Mouse (Mus musculus) lung, embryonic 16.5 days (tissue): Measurements from ENCODE around the gene Gm15319. TPM values are rescaled to one million over a fixed set of nuclear protein-coding genes. Genes with fewer than 3 reads are reported as not detected.
"Not testable (repeated sequence)": the region's sequence is repeated elsewhere in the genome, so short reads cannot be mapped to it uniquely, and the experiment has no call there.

Experiments used
- ATAC-seq: fragments of 200-750 bp; cut with Nextera tagmentation; 2 replicates; pipeline ENCODE4 v1.8.0; 2017; ENCODE audit warnings: low read depth, mild to moderate bottlenecking, moderate library complexity
- H3K27ac ChIP-seq: fragments of 300-500 bp; sonication (generic); 2 replicates; pipeline ENCODE4 v1.5.1; 2014; ENCODE audit warnings: mild to moderate bottlenecking, control low read depth, low read length
- H3K27me3 ChIP-seq: fragments of 300-500 bp; sonication (generic); 2 replicates; pipeline ENCODE4 v1.6.1; 2014; ENCODE audit warnings: low read depth, low read length, mixed read lengths; ENCODE audit not compliant: control insufficient read depth, insufficient read depth
- H3K36me3 ChIP-seq: fragments of 300-500 bp; sonication (generic); 2 replicates; pipeline ENCODE4 v1.6.1; 2014; ENCODE audit warnings: low read length; ENCODE audit not compliant: control insufficient read depth, insufficient read depth
- H3K4me1 ChIP-seq: fragments of 300-500 bp; sonication (generic); replicated peaks from 2 replicates; pipeline ENCODE4 v1.6.1; 2014; ENCODE audit warnings: low read length, mixed read lengths; ENCODE audit not compliant: control insufficient read depth, insufficient read depth
- H3K4me2 ChIP-seq: fragments of 300-500 bp; sonication (generic); 2 replicates; pipeline ENCODE4 v1.6.1; 2014; ENCODE audit warnings: low read depth, low read length, control low read depth
- H3K4me3 ChIP-seq: fragments of 300-500 bp; sonication (generic); 2 replicates; pipeline ENCODE4 v1.5.1; 2014; ENCODE audit warnings: mild to moderate bottlenecking, low read length, control low read depth
- H3K9ac ChIP-seq: fragments of 300-500 bp; sonication (generic); 2 replicates; pipeline ENCODE4 v1.6.1; 2014; ENCODE audit warnings: low read length, control low read depth
- H3K9me3 ChIP-seq: fragments of 300-500 bp; sonication (generic); 2 replicates; pipeline ENCODE4 v1.6.1; 2016; ENCODE audit warnings: low read length; ENCODE audit not compliant: control insufficient read depth
- WGBS: fragments of 180-500 bp; shearing (Covaris S2); extraction: QIAGEN DNeasy Blood & Tissue Kit; methylation state at CpG from one replicate; pipeline ENCODE4 v1.1.7; 2014; 5-methylcytosine and 5-hydroxymethylcytosine counted together
- polyA plus RNA-seq: library from polyadenylated mRNA; unstranded; fragments of >200 nt; fragmentation: Nextera tagmentation; extraction: Ambion mirVana; gene quantifications from 2 replicates; pipeline ENCODE4 v1.2.1, GENCODE M21; 2015

Gm15319 gene
- polyA plus RNA-seq, 1 experiment from 2014 or later: not detected

GRCm38 (mm10) chr8:20381637-20382036 is 18.6 kb upstream of the Gm15319 start:
- H3K9ac ChIP-seq, H3K4me1 ChIP-seq, H3K4me2 ChIP-seq, H3K9me3 ChIP-seq, H3K27ac ChIP-seq, H3K36me3 ChIP-seq, H3K27me3 ChIP-seq, ATAC-seq, H3K4me3 ChIP-seq: not testable (repeated sequence)
- 88% methylated on average over 2 of the region's 3 CpGs for WGBS

- WGBS: no CpG with 5 or more reads among the region's 5 CpGs
- not testable (repeated sequence) for H3K4me2 ChIP-seq, H3K27ac ChIP-seq, H3K4me1 ChIP-seq, H3K9me3 ChIP-seq, H3K9ac ChIP-seq, H3K36me3 ChIP-seq, ATAC-seq, H3K27me3 ChIP-seq, H3K4me3 ChIP-seq
Observed at GRCm38 (mm10) chr8:20381239-20381620, 18.2 kb upstream of the Gm15319 start.

- ATAC-seq: peak; percentile 82
- not testable (repeated sequence) for H3K4me1 ChIP-seq, H3K4me2 ChIP-seq, H3K27me3 ChIP-seq, H3K4me3 ChIP-seq, H3K27ac ChIP-seq, H3K9ac ChIP-seq, H3K36me3 ChIP-seq, H3K9me3 ChIP-seq
- 75% methylated on average over 6 of the region's 7 CpGs for WGBS
Observed at GRCm38 (mm10) chr8:20380590-20381238, 17.7 kb upstream of the Gm15319 start.

GRCm38 (mm10) chr8:20379650-20380436 is 16.8 kb upstream of the Gm15319 start:
- not testable (repeated sequence) for H3K4me2 ChIP-seq, H3K4me1 ChIP-seq, H3K9me3 ChIP-seq, H3K27me3 ChIP-seq, H3K36me3 ChIP-seq, H3K27ac ChIP-seq, H3K4me3 ChIP-seq, H3K9ac ChIP-seq
- WGBS: no CpG with 5 or more reads among the region's 4 CpGs
- peak; percentile 29; the same call in 1 of the 2 replicates for ATAC-seq

GRCm38 (mm10) chr8:20378786-20379649 is 16.0 kb upstream of the Gm15319 start:
- H3K4me2 ChIP-seq, H3K27ac ChIP-seq, H3K27me3 ChIP-seq, H3K4me3 ChIP-seq, H3K9me3 ChIP-seq, H3K4me1 ChIP-seq, H3K36me3 ChIP-seq, H3K9ac ChIP-seq: not testable (repeated sequence)
- ATAC-seq: peak; percentile 75
- WGBS: 76% methylated on average over 4 of the region's 8 CpGs

GRCm38 (mm10) chr8:20378353-20378752 is 15.3 kb upstream of the Gm15319 start:
- not testable (repeated sequence) for ATAC-seq

GRCm38 (mm10) chr8:20375698-20376097 is 12.7 kb upstream of the Gm15319 start:
- H3K4me3 ChIP-seq, H3K9me3 ChIP-seq, H3K4me1 ChIP-seq, ATAC-seq, H3K9ac ChIP-seq, H3K27me3 ChIP-seq, H3K36me3 ChIP-seq, H3K27ac ChIP-seq, H3K4me2 ChIP-seq: not testable (repeated sequence)
- WGBS: no CpG with 5 or more reads among the region's 3 CpGs

More at GRCm38 (mm10) chr8:20378353-20378752, 15.3 kb upstream of the Gm15319 start:
- H3K9me3 ChIP-seq, H3K9ac ChIP-seq, H3K4me2 ChIP-seq, H3K27me3 ChIP-seq, H3K4me1 ChIP-seq, H3K36me3 ChIP-seq, H3K27ac ChIP-seq, H3K4me3 ChIP-seq: not testable (repeated sequence)
- WGBS: 71% methylated on average over 5 of the region's 8 CpGs

- H3K27ac ChIP-seq, H3K27me3 ChIP-seq, H3K36me3 ChIP-seq, H3K4me3 ChIP-seq, H3K4me1 ChIP-seq, H3K9me3 ChIP-seq, H3K9ac ChIP-seq, H3K4me2 ChIP-seq, ATAC-seq: not testable (repeated sequence)
- WGBS: 79% methylated on average over 5 of the region's 5 CpGs
Observed at GRCm38 (mm10) chr8:20356386-20356785, 6.6 kb downstream of the Gm15319 start.

GRCm38 (mm10) chr8:20353579-20353978 is 9.4 kb downstream of the Gm15319 start:
- H3K4me3 ChIP-seq, H3K9ac ChIP-seq, ATAC-seq, H3K4me2 ChIP-seq, H3K27me3 ChIP-seq, H3K36me3 ChIP-seq, H3K9me3 ChIP-seq, H3K4me1 ChIP-seq, H3K27ac ChIP-seq: not testable (repeated sequence)
- 93% methylated on average over 1 of the region's 3 CpGs for WGBS
